Comparison of ENCODE assay signal across 14 mouse cellular contexts in the genomic region with DNA sequence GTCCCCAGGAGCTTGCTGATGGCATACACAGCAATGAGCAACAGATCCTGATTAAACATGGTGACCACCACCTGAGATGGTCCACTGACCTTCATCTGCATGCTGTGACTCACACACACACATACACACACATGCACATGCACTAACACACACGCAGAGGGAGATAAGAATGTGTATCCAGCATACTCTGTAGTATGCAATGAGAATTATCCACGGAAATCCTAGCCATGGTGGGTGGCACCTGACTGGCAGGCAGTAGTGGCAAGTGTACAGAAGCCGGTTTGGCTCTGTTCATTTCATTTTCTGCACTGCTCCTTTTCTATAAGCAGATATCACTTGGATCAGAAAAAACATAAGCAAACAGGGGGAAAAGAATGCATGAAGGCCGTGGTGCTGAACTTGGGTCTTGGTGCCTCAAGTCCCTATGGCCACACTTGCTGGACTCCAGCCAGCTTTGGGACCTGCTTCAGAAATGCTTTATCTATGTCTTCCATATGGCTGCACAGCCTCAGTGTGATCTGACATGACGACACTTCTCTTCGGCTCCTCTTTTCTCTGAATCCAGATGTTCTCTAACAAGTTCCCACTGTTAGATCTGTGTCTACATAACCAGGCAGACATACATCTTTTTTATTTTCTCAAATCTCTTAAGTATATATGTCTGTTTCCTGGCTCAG.
DNase-seq lines count a peak whose midpoint lies in the region; ATAC-seq lines count a peak whose summit lies in the region.
"Had no signal": no experiment of that assay in that cellular context is flagged by ENCODE, and none has a peak within 500 bp of the region (broad histone marks: within the 10 kb centered on the region; RNA-seq: fewer than 3 reads in every experiment).

No protein-coding gene starts in this region.

- no peak overlapping the region for H3K4me2 ChIP-seq in hindbrain, embryonic 14.5 days (replicated peaks)
- H3K4me2 ChIP-seq in liver, embryonic 11.5 days, result no peak overlapping the region
- no peak overlapping the region for H3K4me2 ChIP-seq in stomach, embryonic 15.5 days
- H3K4me2 ChIP-seq in midbrain, embryonic 16.5 days (ENCODE audit: low read length), result no peak overlapping the region
- H3K4me2 ChIP-seq: embryonic facial prominence, embryonic 12.5 days had no signal

- H3K36me3 ChIP-seq in hindbrain, embryonic 14.5 days (replicated peaks; ENCODE audit: control insufficient read depth, insufficient read depth), result no peaks in the 10 kb centered on the region
- H3K36me3 ChIP-seq in hindbrain, embryonic 10.5 days, result no peaks in the 10 kb centered on the region
- no peaks in the 10 kb centered on the region for H3K36me3 ChIP-seq in liver, embryonic 11.5 days (ENCODE audit: control insufficient read depth, insufficient read depth, low read length)
- H3K36me3 ChIP-seq in stomach, embryonic 15.5 days, result no peaks in the 10 kb centered on the region
- no peaks in the 10 kb centered on the region for H3K36me3 ChIP-seq in midbrain, embryonic 16.5 days (ENCODE audit: control insufficient read depth, insufficient read depth, low read length)
- H3K36me3 ChIP-seq: embryonic facial prominence, embryonic 12.5 days had no signal

- no peak overlapping the region for H3K9ac ChIP-seq in hindbrain, embryonic 14.5 days
- H3K9ac ChIP-seq in liver, embryonic 11.5 days (ENCODE audit: low read depth, low read length), result no peak overlapping the region
- no peak overlapping the region for H3K9ac ChIP-seq in stomach, embryonic 15.5 days
- no peak overlapping the region for H3K9ac ChIP-seq in midbrain, embryonic 16.5 days (ENCODE audit: low read depth, low read length)
- H3K9ac ChIP-seq: embryonic facial prominence, embryonic 12.5 days had no signal

- no peak for ATAC-seq in hindbrain, embryonic 14.5 days (ENCODE audit: low FRiP score)
- ATAC-seq in liver, embryonic 11.5 days (replicated peaks; ENCODE audit: low FRiP score), result peak; percentile 71
- peak; percentile 69; the same call in 1 of the 2 replicates for ATAC-seq in stomach, embryonic 15.5 days (ENCODE audit: insufficient read depth, low FRiP score, low read depth)
- no peak for ATAC-seq in midbrain, embryonic 16.5 days
- ATAC-seq: inflammation-experienced regulatory T-cells, adult 6 months had no signal

- no peaks in the 10 kb centered on the region for H3K9me3 ChIP-seq in hindbrain, embryonic 14.5 days (ENCODE audit: control insufficient read depth, low read length)
- H3K9me3 ChIP-seq in hindbrain, embryonic 10.5 days, result no peaks in the 10 kb centered on the region
- H3K9me3 ChIP-seq in liver, embryonic 11.5 days (ENCODE audit: control insufficient read depth, low read length), result no peaks in the 10 kb centered on the region
- no peaks in the 10 kb centered on the region for H3K9me3 ChIP-seq in stomach, embryonic 15.5 days
- H3K9me3 ChIP-seq in midbrain, embryonic 16.5 days (replicated peaks; ENCODE audit: control insufficient read depth, low read length, poor library complexity, severe bottlenecking), result no peaks in the 10 kb centered on the region
- H3K9me3 ChIP-seq: embryonic facial prominence, embryonic 12.5 days had no signal

- H3K4me3 ChIP-seq in hindbrain, embryonic 14.5 days (replicated peaks; ENCODE audit: low read length), result no peak overlapping the region
- H3K4me3 ChIP-seq in hindbrain, embryonic 10.5 days, result no peak overlapping the region
- no peak overlapping the region for H3K4me3 ChIP-seq in liver, embryonic 11.5 days (ENCODE audit: low read depth, low read length)
- H3K4me3 ChIP-seq in stomach, embryonic 15.5 days (replicated peaks), result no peak overlapping the region
- H3K4me3 ChIP-seq in midbrain, embryonic 16.5 days (ENCODE audit: low read depth, low read length), result no peak overlapping the region
- H3K4me3 ChIP-seq: embryonic facial prominence, embryonic 12.5 days had no signal

- no peaks in the 10 kb centered on the region for H3K27me3 ChIP-seq in hindbrain, embryonic 14.5 days (ENCODE audit: control insufficient read depth, insufficient read depth, low read length)
- no peaks in the 10 kb centered on the region for H3K27me3 ChIP-seq in hindbrain, embryonic 10.5 days (ENCODE audit: insufficient read depth, poor library complexity, severe bottlenecking)
- H3K27me3 ChIP-seq in liver, embryonic 11.5 days (replicated peaks; ENCODE audit: control insufficient read depth, insufficient read depth, low read length), result no peaks in the 10 kb centered on the region
- H3K27me3 ChIP-seq in stomach, embryonic 15.5 days (replicated peaks), result no peaks in the 10 kb centered on the region
- no peaks in the 10 kb centered on the region for H3K27me3 ChIP-seq in midbrain, embryonic 16.5 days (ENCODE audit: control insufficient read depth, insufficient read depth, low read depth, low read length)
- H3K27me3 ChIP-seq: CH12.LX; embryonic facial prominence, embryonic 12.5 days had no signal

- H3K27ac ChIP-seq in hindbrain, embryonic 14.5 days, result 0 out of 2 replicates have a peak overlapping the region, but pooled peaks have one; percentile 5
- H3K27ac ChIP-seq in hindbrain, embryonic 10.5 days, result no peak overlapping the region
- H3K27ac ChIP-seq in liver, embryonic 11.5 days (ENCODE audit: low read depth, low read length), result peak overlapping the region; percentile 15; the same call in 1 of the 2 replicates
- no peak overlapping the region for H3K27ac ChIP-seq in stomach, embryonic 15.5 days
- H3K27ac ChIP-seq in midbrain, embryonic 16.5 days (ENCODE audit: low read length), result no peak overlapping the region
- H3K27ac ChIP-seq: embryonic facial prominence, embryonic 12.5 days had no signal

- WGBS in hindbrain, embryonic 14.5 days, result 77% methylated on average over 6 of the region's 6 CpGs
- 83% methylated on average over 6 of the region's 6 CpGs for WGBS in hindbrain, embryonic 10.5 days
- WGBS in liver, embryonic 11.5 days, result 54% methylated on average over 6 of the region's 6 CpGs
- WGBS in stomach, embryonic 15.5 days, result 49% methylated on average over 6 of the region's 6 CpGs
- WGBS in midbrain, embryonic 16.5 days, result 76% methylated on average over 6 of the region's 6 CpGs

- H3K4me1 ChIP-seq in hindbrain, embryonic 14.5 days (replicated peaks; ENCODE audit: control insufficient read depth, insufficient read depth, low read length), result no peaks in the 10 kb centered on the region
- H3K4me1 ChIP-seq in hindbrain, embryonic 10.5 days (replicated peaks), result no peaks in the 10 kb centered on the region
- peaks cover 3% of the 10 kb centered on the region for H3K4me1 ChIP-seq in liver, embryonic 11.5 days (replicated peaks; ENCODE audit: control insufficient read depth, insufficient read depth, low read length)
- no peaks in the 10 kb centered on the region for H3K4me1 ChIP-seq in stomach, embryonic 15.5 days
- H3K4me1 ChIP-seq in midbrain, embryonic 16.5 days (ENCODE audit: control insufficient read depth, insufficient read depth, low read length), result no peaks in the 10 kb centered on the region
- H3K4me1 ChIP-seq: embryonic facial prominence, embryonic 12.5 days had no signal

- DNase-seq in hindbrain, embryonic 14.5 days (ENCODE audit: low spot score), result no peak
- no peak for DNase-seq in hindbrain, embryonic 10.5 days (ENCODE audit: low spot score)
- peak; percentile 70 for DNase-seq in spleen, adult 12 weeks (ENCODE audit: low spot score)
- DNase-seq in spleen, adult 18-20 months, result no peak
- no peak for DNase-seq in liver, embryonic 11.5 days (ENCODE audit: low spot score)
- no peak for DNase-seq in layer of hippocampus, postnatal 36 days
- DNase-seq: cerebellum, adult 11 months; heart, adult 18-20 months; thymus, adult 2 months had no signal

Comparison
In these comparisons a context has a peak if more than half of its experiments do, and no peak if none do; other contexts are left out.
1. H3K27ac ChIP-seq: peak in hindbrain, embryonic 14.5 days (single experiment) and liver, embryonic 11.5 days (single experiment); none in hindbrain, embryonic 10.5 days (single experiment), stomach, embryonic 15.5 days (single experiment) and midbrain, embryonic 16.5 days (single experiment).
2. ATAC-seq: peak in liver, embryonic 11.5 days (single experiment) and stomach, embryonic 15.5 days (single experiment); none in hindbrain, embryonic 14.5 days (single experiment) and midbrain, embryonic 16.5 days (single experiment).